Mouse (Mus musculus) MEL (cell line): Measurements from ENCODE around the gene Itpr1. TPM values are rescaled to one million over a fixed set of nuclear protein-coding genes. Genes with fewer than 3 reads are reported as not detected.

Experiments
- DNase-seq: peaks from one replicate; pipeline ENCODE4 v3.0.0; 2011; ENCODE audit warnings: low read depth, low spot score
- H3K27ac ChIP-seq: 2 replicates; pipeline ENCODE4 v1.5.1; 2012; ENCODE audit warnings: low read depth, mild to moderate bottlenecking, control low read depth, low read length, moderate library complexity; ENCODE audit not compliant: control insufficient read depth
- H3K27me3 ChIP-seq, 2 experiments: fragments of 150-350 bp in 1 of 2; sonication (generic) in 1 of 2; 2 replicates each; pipeline ENCODE4 v1.6.1; 2012; ENCODE audit warnings: low read length in 2 of 2, mild to moderate bottlenecking in 2 of 2, improper control_type of control experiment in 1 of 2, moderate library complexity in 1 of 2; ENCODE audit not compliant: insufficient read depth in 2 of 2, control insufficient read depth in 1 of 2
- H3K36me3 ChIP-seq, 2 experiments: 2 replicates each; pipeline ENCODE4 v1.6.1; 2012 to 2014; ENCODE audit warnings: low read length in 2 of 2, improper control_type of control experiment in 1 of 2, inconsistent platforms in 1 of 2, mild to moderate bottlenecking in 1 of 2; ENCODE audit not compliant: insufficient read depth in 2 of 2, control insufficient read depth in 1 of 2
- H3K4me1 ChIP-seq, 2 experiments: fragments of 150-350 bp in 1 of 2; sonication (generic) in 1 of 2; 2 replicates each; pipeline ENCODE4 v1.6.1; 2012; ENCODE audit warnings: low read length in 2 of 2, improper control_type of control experiment in 1 of 2, mild to moderate bottlenecking in 1 of 2; ENCODE audit not compliant: insufficient read depth in 2 of 2, control insufficient read depth in 1 of 2
- H3K4me3 ChIP-seq, 2 experiments: fragments of 150-350 bp in 1 of 2; sonication (generic) in 1 of 2; 2 replicates each; pipeline ENCODE4 v1.5.1; 2012; ENCODE audit warnings: low read depth in 2 of 2, low read length in 2 of 2, mild to moderate bottlenecking in 2 of 2, moderate library complexity in 2 of 2, control low read depth in 1 of 2, improper control_type of control experiment in 1 of 2; ENCODE audit not compliant: control insufficient read depth in 1 of 2, insufficient read depth in 1 of 2
- H3K79me2 ChIP-seq: 2 replicates; pipeline ENCODE4 v1.6.1; 2012; ENCODE audit warnings: mild to moderate bottlenecking, low read length, moderate library complexity; ENCODE audit not compliant: control insufficient read depth, poor library complexity, insufficient read depth
- H3K9ac ChIP-seq: 2 replicates; pipeline ENCODE4 v1.6.1; 2012; ENCODE audit warnings: low read depth, mild to moderate bottlenecking, control low read depth, low read length, moderate library complexity; ENCODE audit not compliant: control insufficient read depth, poor library complexity, severe bottlenecking
- H3K9me3 ChIP-seq: fragments of 150-350 bp; sonication (generic); replicated peaks from 2 replicates; pipeline ENCODE4 v1.6.1; 2012; ENCODE audit warnings: mild to moderate bottlenecking, low read length, improper control_type of control experiment, moderate library complexity; ENCODE audit not compliant: insufficient read depth
- BHLHE40 ChIP-seq: IDR thresholded peaks from 2 replicates; pipeline ENCODE4 v1.6.1; 2012; ENCODE audit warnings: low read depth, mild to moderate bottlenecking, inconsistent platforms, low read length, improper control_type of control experiment, borderline replicate concordance
- CTCF ChIP-seq, 3 experiments: IDR thresholded peaks in 2 of 3; conservative IDR thresholded peaks in 1 of 3; 2 replicates each; pipeline ENCODE4 v1.5.1; 2011 to 2012; ENCODE audit warnings: low read length in 3 of 3, low read depth in 2 of 3, mild to moderate bottlenecking in 2 of 3, improper control_type of control experiment in 1 of 3, inconsistent platforms in 1 of 3, mixed read lengths in 1 of 3, moderate library complexity in 1 of 3; ENCODE audit not compliant: control insufficient read depth in 1 of 3, insufficient read depth in 1 of 3, poor library complexity in 1 of 3, severe bottlenecking in 1 of 3
- E2F4 ChIP-seq: IDR thresholded peaks from 2 replicates; pipeline ENCODE4 v1.6.1; 2011; ENCODE audit warnings: low read depth, low read length, improper control_type of control experiment, borderline replicate concordance
- EP300 ChIP-seq, 2 experiments: IDR thresholded peaks; 2 replicates each; pipeline ENCODE4 v1.6.1; 2011; ENCODE audit warnings: improper control_type of control experiment in 2 of 2, low read length in 2 of 2, low read depth in 1 of 2, mild to moderate bottlenecking in 1 of 2
- ETS1 ChIP-seq: IDR thresholded peaks from 2 replicates; pipeline ENCODE4 v1.6.1; 2012; ENCODE audit warnings: low read depth, mild to moderate bottlenecking, inconsistent platforms, low read length, improper control_type of control experiment, moderate library complexity
- GATA1 ChIP-seq: IDR thresholded peaks from 2 replicates; pipeline ENCODE4 v1.6.1; 2011; ENCODE audit warnings: low read depth, low read length, improper control_type of control experiment
- JUND ChIP-seq: IDR thresholded peaks from 2 replicates; pipeline ENCODE4 v1.6.1; 2011; ENCODE audit warnings: low read depth, mild to moderate bottlenecking, improper control_type of control experiment, low read length
- KAT2A ChIP-seq: conservative IDR thresholded peaks from 2 replicates; pipeline ENCODE4 v1.6.1; 2012; ENCODE audit warnings: low read depth, low read length, improper control_type of control experiment, inconsistent platforms
- MAFK ChIP-seq: IDR thresholded peaks from 2 replicates; pipeline ENCODE4 v1.6.1; 2011; ENCODE audit warnings: low read depth, mild to moderate bottlenecking, low read length, improper control_type of control experiment, borderline replicate concordance
- MAX ChIP-seq: IDR thresholded peaks from 2 replicates; pipeline ENCODE4 v1.6.1; 2011; ENCODE audit warnings: low read length, improper control_type of control experiment
- MEF2A ChIP-seq: IDR thresholded peaks from 2 replicates; pipeline ENCODE4 v1.6.1; 2014; ENCODE audit warnings: low read depth, mild to moderate bottlenecking, inconsistent platforms, low read length, improper control_type of control experiment; ENCODE audit not compliant: poor library complexity, insufficient replicate concordance, severe bottlenecking; ENCODE audit errors: extremely low read depth
- MYB ChIP-seq: IDR thresholded peaks from 2 replicates; pipeline ENCODE4 v1.6.1; 2011; ENCODE audit warnings: mild to moderate bottlenecking, low read depth, low read length, improper control_type of control experiment
- NELFE ChIP-seq: IDR thresholded peaks from 2 replicates; pipeline ENCODE4 v1.6.1; 2011; ENCODE audit warnings: low read depth, low read length, improper control_type of control experiment
- POLR2A ChIP-seq, 2 experiments: IDR thresholded peaks; 2 replicates each; pipeline ENCODE4 v1.6.1; 2011 to 2012; ENCODE audit warnings: low read length in 2 of 2, mild to moderate bottlenecking in 2 of 2, control low read depth in 1 of 2, improper control_type of control experiment in 1 of 2, low read depth in 1 of 2, moderate library complexity in 1 of 2; ENCODE audit not compliant: control insufficient read depth in 1 of 2, insufficient read depth in 1 of 2, poor library complexity in 1 of 2
- POLR2AphosphoS5 ChIP-seq: IDR thresholded peaks from 2 replicates; pipeline ENCODE4 v1.6.1; 2012; ENCODE audit warnings: low read depth, borderline replicate concordance, mild to moderate bottlenecking, inconsistent platforms, low read length, moderate library complexity, mixed read lengths
- SMC3 ChIP-seq: IDR thresholded peaks from 2 replicates; pipeline ENCODE4 v1.6.1; 2011; ENCODE audit warnings: low read depth, low read length, improper control_type of control experiment
- TCF12 ChIP-seq: IDR thresholded peaks from 2 replicates; pipeline ENCODE4 v1.6.1; 2014; ENCODE audit warnings: low read depth, mild to moderate bottlenecking, inconsistent platforms, low read length, improper control_type of control experiment, moderate library complexity
- USF2 ChIP-seq, 2 experiments: IDR thresholded peaks; 2 replicates each; pipeline ENCODE4 v1.6.1; 2011 to 2012; ENCODE audit warnings: improper control_type of control experiment in 2 of 2, low read length in 2 of 2, borderline replicate concordance in 1 of 2, inconsistent platforms in 1 of 2, low read depth in 1 of 2, mild to moderate bottlenecking in 1 of 2; ENCODE audit not compliant: insufficient read depth in 1 of 2
- ZNF384 ChIP-seq: IDR thresholded peaks from 2 replicates; pipeline ENCODE4 v1.6.1; 2012; ENCODE audit warnings: low read depth, mild to moderate bottlenecking, inconsistent platforms, low read length, improper control_type of control experiment
- polyA plus RNA-seq, 2 experiments: library from polyadenylated mRNA; stranded (reverse) in 1 of 2; unstranded in 1 of 2; fragments of >175 nt in 1 of 2; fragments of >200 nt in 1 of 2; gene quantifications; 2 replicates each; pipeline versions ENCODE4 v1.2.1 to v1.2.4; 2012; ENCODE audit warnings: low replicate concordance in 2 of 2, low read depth in 1 of 2; ENCODE audit not compliant: insufficient read length in 2 of 2, insufficient read depth in 1 of 2, missing spikeins in 1 of 2
- total RNA-seq: library from RNA; depleted of rRNA; stranded (reverse); fragments of 300-350 nt; gene quantifications from 2 replicates; pipeline ENCODE4 v1.2.3, GENCODE M21; 2012

The Itpr1 gene
- total and polyA plus RNA-seq, 3 experiments, result 15.6 to 19.0 TPM; not detected in 1

- Histone ChIP-seq H3K4me1 (no peaks in the 10 kb centered on the region), H3K27ac (no peak overlapping the region), H3K9me3 (no peaks in the 10 kb centered on the region), H3K36me3 (no peaks in the 10 kb centered on the region), H3K27me3 (no peaks in the 10 kb centered on the region), H3K4me3 (no peak overlapping the region), H3K79me2 (no peaks in the 10 kb centered on the region), H3K9ac (no peak overlapping the region)
- no peak for DNase-seq
- TF ChIP-seq GATA1, result no peak
- no peak for TF ChIP-seq BHLHE40
- no peak for TF ChIP-seq CTCF (IDR thresholded peaks at IDR 0.05 in 2 of 3, conservative IDR thresholded peaks at IDR 0.05 in 1 of 3; ENCODE audit: control insufficient read depth in 1 of 3, insufficient read depth in 1 of 3, low read depth in 2 of 3, low read length in 3 of 3, poor library complexity in 1 of 3, severe bottlenecking in 1 of 3)
- TF ChIP-seq JUND, result no peak
Observed at GRCm38 (mm10) chr6:108517241-108517981, 304.5 kb downstream of the Itpr1 start.

- TF ChIP-seq E2F4 (no peak), POLR2AphosphoS5 (no peak), TCF12 (no peak), KAT2A (no peak), POLR2A (IDR thresholded peaks at IDR 0.05; ENCODE audit: control insufficient read depth in 1 of 2, insufficient read depth in 1 of 2, low read depth in 1 of 2, low read length in 2 of 2, poor library complexity in 1 of 2) (no peak), ETS1 (no peak)
- TF ChIP-seq, all 39 proteins: peak for 0
- no peak overlapping the region for H3K27ac ChIP-seq
- no peaks in the 10 kb centered on the region for H3K9me3 ChIP-seq
- no peaks in the 10 kb centered on the region for H3K27me3 ChIP-seq
- no peak overlapping the region for H3K9ac ChIP-seq
- DNase-seq, result no peak
- H3K4me1 ChIP-seq, result no peaks in the 10 kb centered on the region
- H3K79me2 ChIP-seq, result no peaks in the 10 kb centered on the region
- no peak overlapping the region for H3K4me3 ChIP-seq
- no peaks in the 10 kb centered on the region for H3K36me3 ChIP-seq
Observed at GRCm38 (mm10) chr6:108517986-108518385, 305.1 kb downstream of the Itpr1 start.

- no peaks in the 10 kb centered on the region for H3K79me2 ChIP-seq
- H3K36me3 ChIP-seq, result no peaks in the 10 kb centered on the region
- TF ChIP-seq USF2 (IDR thresholded peaks at IDR 0.05; ENCODE audit: borderline replicate concordance in 1 of 2, insufficient read depth in 1 of 2, low read depth in 1 of 2, low read length in 2 of 2) (no peak), KAT2A (no peak), SMC3 (no peak), ETS1 (no peak), NELFE (no peak), EP300 (IDR thresholded peaks at IDR 0.05; ENCODE audit: low read depth in 1 of 2, low read length in 2 of 2) (no peak), ZNF384 (no peak), MAFK (no peak), MAX (no peak), MYB (no peak), GATA1 (no peak), MEF2A (no peak), CTCF (IDR thresholded peaks at IDR 0.05 in 2 of 3, conservative IDR thresholded peaks at IDR 0.05 in 1 of 3; ENCODE audit: control insufficient read depth in 1 of 3, insufficient read depth in 1 of 3, low read depth in 2 of 3, low read length in 3 of 3, poor library complexity in 1 of 3, severe bottlenecking in 1 of 3) (no peak), E2F4 (no peak), TCF12 (no peak)
- no peak overlapping the region for H3K27ac ChIP-seq
- H3K4me1 ChIP-seq, result no peaks in the 10 kb centered on the region
- no peaks in the 10 kb centered on the region for H3K27me3 ChIP-seq
- H3K9me3 ChIP-seq, result no peaks in the 10 kb centered on the region
- no peak overlapping the region for H3K9ac ChIP-seq
- no peak for DNase-seq
- no peak overlapping the region for H3K4me3 ChIP-seq
Observed at GRCm38 (mm10) chr6:108518552-108518951, 305.7 kb downstream of the Itpr1 start.
